Mouse (Mus musculus): ENCODE data around the gene Mmgt2.

Mmgt2 gene

DNA sequence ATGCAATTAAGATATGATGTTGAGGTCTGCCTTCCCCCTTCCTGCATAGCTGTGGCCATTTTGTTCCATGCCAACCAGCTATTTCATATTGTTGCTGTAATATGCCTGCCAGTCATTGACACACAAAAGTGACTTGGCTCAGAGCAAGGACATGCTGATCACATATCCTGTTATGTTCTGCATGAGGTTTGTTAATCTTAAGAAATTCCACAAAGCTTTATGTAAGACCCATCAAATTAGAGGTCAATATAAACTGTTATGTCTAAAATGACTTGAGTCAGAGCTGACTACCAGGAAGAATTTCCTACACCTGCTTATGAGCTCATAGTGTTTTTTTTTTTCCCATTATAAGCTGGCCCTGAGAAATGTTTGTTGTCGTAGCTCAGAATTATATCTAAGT, 52.8 kb downstream of the Mmgt2 start:
- DNase-seq (ENCODE audit: low read depth, low spot score): no peak

- no peak for DNase-seq (ENCODE audit: low read depth, low spot score)
Measured at GRCm38 (mm10) chr11:62706141-62706540, 57.7 kb downstream of the Mmgt2 start.

DNA sequence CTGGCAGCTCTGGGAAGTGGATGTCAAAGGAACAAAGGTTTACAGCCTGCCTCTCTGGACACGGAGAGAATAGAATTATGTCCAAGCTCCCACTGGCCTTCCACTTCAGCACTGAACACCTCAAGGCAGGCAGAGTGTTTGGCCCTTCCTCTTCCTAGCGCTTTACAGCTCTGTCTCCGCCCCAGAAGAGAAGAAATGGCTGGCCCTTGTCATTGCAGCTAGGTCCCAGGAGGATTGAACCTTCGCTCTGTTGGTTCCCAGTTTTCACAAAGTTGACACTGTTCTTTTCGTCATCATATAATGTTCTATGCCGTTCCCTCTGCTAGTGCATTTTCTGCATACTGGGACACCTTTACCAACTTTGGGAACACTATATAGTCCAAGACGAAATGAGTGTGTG, 59.8 kb downstream of the Mmgt2 start:
- no peak for DNase-seq (ENCODE audit: low read depth, low spot score)

DNA sequence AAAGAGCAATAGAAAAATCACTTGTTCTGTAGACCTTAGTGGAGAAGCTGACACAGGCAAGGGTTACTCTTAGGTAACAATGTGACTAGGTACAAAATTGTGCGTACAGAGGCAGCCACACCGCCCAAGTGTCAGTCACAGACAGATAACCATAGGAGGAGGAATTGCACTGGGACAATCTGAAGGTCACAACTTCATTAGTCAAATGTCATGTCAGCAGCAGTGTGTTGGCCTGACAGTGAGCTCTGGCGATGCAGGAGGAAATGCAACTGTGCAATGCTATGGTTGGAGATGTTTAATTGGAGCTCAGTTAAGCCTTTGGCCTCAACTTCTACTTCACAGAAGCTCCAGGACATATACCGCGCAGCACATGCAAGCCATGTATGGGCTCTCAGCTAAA, 62.2 kb downstream of the Mmgt2 start:
- no peak for DNase-seq (ENCODE audit: low read depth, low spot score)

Data from embryo, embryonic 11.5 days (tissue).